Mouse (Mus musculus): ENCODE measurements at regions not wholly inside any gene's neighbourhood (a gene's known extent, or its start where the extent isn't known, plus 50 kb on each side); places are given as distances from the start of the nearest gene placed in this dataset.

DNA sequence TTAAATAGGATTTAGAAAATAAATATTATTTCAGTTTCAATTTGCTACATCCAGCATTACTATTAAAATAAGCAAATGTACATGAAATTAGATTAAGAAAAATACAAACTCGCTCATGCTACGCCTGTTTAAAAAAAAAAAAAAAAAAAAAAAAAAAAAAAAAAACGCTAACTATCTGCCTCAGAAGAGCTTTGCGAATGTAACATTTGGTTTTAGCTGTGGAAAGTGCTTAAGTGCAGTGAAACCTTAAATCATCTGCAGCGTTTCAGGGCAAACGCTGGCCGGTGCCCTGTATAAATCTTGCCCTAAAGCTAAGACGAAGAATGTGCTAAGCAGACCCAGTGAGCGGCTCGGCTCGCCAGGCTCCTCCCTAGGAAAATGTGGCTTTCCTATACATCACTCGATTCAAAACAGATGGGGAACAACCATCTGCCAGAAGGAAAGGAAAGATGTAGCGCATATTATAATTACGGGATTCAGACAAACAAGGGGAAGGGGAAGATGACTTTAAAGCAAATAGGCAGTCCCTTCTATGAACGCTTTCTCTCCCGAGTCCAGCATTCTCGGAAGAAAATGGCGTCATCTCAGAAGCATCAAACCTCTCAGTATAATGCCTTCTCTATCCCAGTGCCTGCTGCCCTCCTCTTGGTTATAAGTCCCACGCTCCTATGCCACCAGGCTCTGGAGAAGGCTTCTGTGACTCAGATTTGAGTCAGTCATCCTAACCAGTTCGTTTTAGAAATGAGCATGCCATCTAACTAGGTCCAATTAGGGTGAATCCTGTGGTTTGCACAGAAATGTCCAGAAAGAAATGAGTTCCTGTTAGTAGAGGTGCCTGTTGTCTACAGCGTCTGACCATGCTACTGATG is 105.2 kb upstream of the Supt20 start:
- peak overlapping the region; percentile 3 to 29 (median 16) for H3K4me3 ChIP-seq (replicated peaks in 1 of 3; ENCODE audit: low read depth in 2 of 3, low read length in 2 of 3, poor library complexity in 1 of 3)
- H3K4me2 ChIP-seq (ENCODE audit: insufficient read depth, low read depth, poor library complexity, severe bottlenecking), result peak overlapping the region; percentile 70
- no peaks in the 10 kb centered on the region for H3K79me2 ChIP-seq (replicated peaks; ENCODE audit: control insufficient read depth, extremely low read depth, insufficient read depth, poor library complexity, severe bottlenecking)
- dilution Hi-C loops (cut with MboI; ENCODE audit: extremely low pct_ligation_motif_present, extremely low pct_unique_long_range_greater_than_20kb, low sequenced_read_pairs) (no loop called here), in situ Hi-C loops (cut with MboI; ENCODE audit: low pct_ligation_motif_present, low pct_unique_long_range_greater_than_20kb, low sequenced_read_pairs) (no loop called here)
- no peaks in the 10 kb centered on the region for H3K27me3 ChIP-seq (replicated peaks)
- peak; percentile 33; the same call in 1 of the 2 replicates for TF ChIP-seq POLR2A (IDR thresholded peaks at IDR 0.05; ENCODE audit: low read depth, low read length)
- no peak for TF ChIP-seq CTCF (conservative IDR thresholded peaks at IDR 0.05 in 1 of 2, IDR thresholded peaks at IDR 0.05 in 1 of 2; ENCODE audit: low read depth in 2 of 2, low read length in 2 of 2)
- peak; percentile 95 for TF ChIP-seq ZNF384 (IDR thresholded peaks at IDR 0.05; ENCODE audit: low read depth, low read length)
- TF ChIP-seq MYC (IDR thresholded peaks at IDR 0.05; ENCODE audit: low read depth, low read length), result 0 out of 2 replicates have a peak, but pooled peaks have one; percentile 11
- no peak for TF ChIP-seq ELF1 (IDR thresholded peaks at IDR 0.05; ENCODE audit: low read depth, low read length)
- no peaks in the 10 kb centered on the region for H3K9me3 ChIP-seq (replicated peaks; ENCODE audit: low read length)
- no peaks in the 10 kb centered on the region for H3K36me3 ChIP-seq (replicated peaks in 1 of 2; ENCODE audit: control insufficient read depth in 1 of 2, insufficient read depth in 1 of 2, low read length in 1 of 2)
- DNase-seq (ENCODE audit: extremely low read depth), result peak; percentile 44
- H3K4me1 ChIP-seq (ENCODE audit: control insufficient read depth in 1 of 2, insufficient read depth in 2 of 2), result peaks cover 11 to 43% of the 10 kb centered on the region in 2 experiments
- H3K27ac ChIP-seq (ENCODE audit: insufficient read depth, low read depth), result peak overlapping the region; percentile 61
- peak overlapping the region; percentile 50; the same call in 1 of the 2 replicates for H3K9ac ChIP-seq (ENCODE audit: insufficient read depth, low read depth)

DNA sequence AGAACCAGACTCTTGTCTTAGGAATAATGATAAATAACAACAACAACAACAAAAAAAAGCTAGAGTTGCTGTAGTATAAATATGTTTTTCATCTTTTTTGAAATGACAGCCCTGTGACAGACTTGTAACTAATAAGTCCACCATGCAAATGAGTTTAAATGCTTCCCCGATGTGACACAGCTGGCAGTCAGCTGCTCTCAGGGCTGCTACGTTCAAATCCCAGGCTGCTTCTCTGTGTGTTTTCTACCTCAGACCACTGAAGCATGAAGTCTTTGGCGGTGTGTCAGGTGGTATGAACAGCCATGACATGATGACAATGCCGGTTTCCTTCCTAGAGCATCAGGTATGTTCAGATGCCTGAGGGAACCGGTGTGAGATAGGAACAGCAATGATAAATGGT is 104.4 kb upstream of the Supt20 start:
- Histone ChIP-seq H3K9me3 (replicated peaks; ENCODE audit: low read length) (no peaks in the 10 kb centered on the region), H3K36me3 (replicated peaks in 1 of 2; ENCODE audit: control insufficient read depth in 1 of 2, insufficient read depth in 1 of 2, low read length in 1 of 2) (no peaks in the 10 kb centered on the region), H3K27me3 (replicated peaks) (no peaks in the 10 kb centered on the region), H3K27ac (ENCODE audit: insufficient read depth, low read depth) (peak overlapping the region; percentile 69), H3K4me3 (replicated peaks in 1 of 3; ENCODE audit: low read depth in 2 of 3, low read length in 2 of 3, poor library complexity in 1 of 3) (peak overlapping the region in 1 of 3 experiments; percentile 22), H3K4me1 (ENCODE audit: control insufficient read depth in 1 of 2, insufficient read depth in 2 of 2) (peaks cover 11 to 52% of the 10 kb centered on the region in 2 experiments), H3K79me2 (replicated peaks; ENCODE audit: control insufficient read depth, extremely low read depth, insufficient read depth, poor library complexity, severe bottlenecking) (no peaks in the 10 kb centered on the region), H3K9ac (ENCODE audit: insufficient read depth, low read depth) (no peak overlapping the region), H3K4me2 (ENCODE audit: insufficient read depth, low read depth, poor library complexity, severe bottlenecking) (peak overlapping the region; percentile 39)
- no peak for TF ChIP-seq POLR2AphosphoS2 (IDR thresholded peaks at IDR 0.05; ENCODE audit: low read depth, low read length)
- TF ChIP-seq MXI1 (IDR thresholded peaks at IDR 0.05; ENCODE audit: low read depth, low read length), result peak; percentile 51; the same call in 1 of the 2 replicates
- TF ChIP-seq MAZ (IDR thresholded peaks at IDR 0.05; ENCODE audit: low read depth, low read length), result peak; percentile 62; the same call in 1 of the 2 replicates
- TF ChIP-seq RCOR1 (conservative IDR thresholded peaks at IDR 0.05; ENCODE audit: low read depth, low read length), result 0 out of 2 replicates have a peak, but pooled peaks have one; percentile 26
- no peak for TF ChIP-seq ZMIZ1 (IDR thresholded peaks at IDR 0.05; ENCODE audit: low read depth, low read length)
- TF ChIP-seq EP300 (IDR thresholded peaks at IDR 0.05; ENCODE audit: low read length), result peak; percentile 46; the same call in 1 of the 2 replicates
- TF ChIP-seq SIN3A (IDR thresholded peaks at IDR 0.05; ENCODE audit: low read length), result peak; percentile 99
- no peak for TF ChIP-seq RAD21 (IDR thresholded peaks at IDR 0.05; ENCODE audit: low read depth, low read length)
- TF ChIP-seq ETS1 (conservative IDR thresholded peaks at IDR 0.05; ENCODE audit: low read depth, low read length), result peak; percentile 99
- TF ChIP-seq NELFE (IDR thresholded peaks at IDR 0.05; ENCODE audit: low read depth, low read length), result no peak
- TF ChIP-seq TBP (conservative IDR thresholded peaks at IDR 0.05; ENCODE audit: low read depth, low read length), result no peak; the same call in 1 of the 2 replicates
- no peak for TF ChIP-seq CHD1 (IDR thresholded peaks at IDR 0.05; ENCODE audit: low read depth, low read length)
- 0 out of 2 replicates have a peak, but pooled peaks have one; percentile 16 for TF ChIP-seq ZNF384 (IDR thresholded peaks at IDR 0.05; ENCODE audit: low read depth, low read length)
- 0 out of 2 replicates have a peak, but pooled peaks have one; percentile 17 for TF ChIP-seq JUND (conservative IDR thresholded peaks at IDR 0.05; ENCODE audit: low read depth, low read length)
- TF ChIP-seq ZKSCAN1 (IDR thresholded peaks at IDR 0.05; ENCODE audit: borderline replicate concordance, low read depth, low read length), result no peak
- TF ChIP-seq BHLHE40 (IDR thresholded peaks at IDR 0.05; ENCODE audit: low read depth, low read length), result peak; percentile 48; the same call in 1 of the 2 replicates
- peak; percentile 24; the same call in 1 of the 2 replicates for TF ChIP-seq POLR2A (IDR thresholded peaks at IDR 0.05; ENCODE audit: low read depth, low read length)
- peak; percentile 71; the same call in 1 of the 2 replicates for TF ChIP-seq TCF12 (IDR thresholded peaks at IDR 0.05; ENCODE audit: low read depth, low read length)
- DNase-seq (ENCODE audit: extremely low read depth), result peak; percentile 81
- dilution Hi-C loops (cut with MboI; ENCODE audit: extremely low pct_ligation_motif_present, extremely low pct_unique_long_range_greater_than_20kb, low sequenced_read_pairs) (no loop called here), in situ Hi-C loops (cut with MboI; ENCODE audit: low pct_ligation_motif_present, low pct_unique_long_range_greater_than_20kb, low sequenced_read_pairs) (no loop called here)

Measured in CH12.LX (cell line).